Mouse (Mus musculus): ENCODE results near the gene Kif5a. TPM values are rescaled to one million over a fixed set of nuclear protein-coding genes. Genes with fewer than 3 reads are reported as not detected.

The Kif5a gene
- polyA plus RNA-seq, 1 experiment from 2014 or later, result 1.3 TPM

DNA sequence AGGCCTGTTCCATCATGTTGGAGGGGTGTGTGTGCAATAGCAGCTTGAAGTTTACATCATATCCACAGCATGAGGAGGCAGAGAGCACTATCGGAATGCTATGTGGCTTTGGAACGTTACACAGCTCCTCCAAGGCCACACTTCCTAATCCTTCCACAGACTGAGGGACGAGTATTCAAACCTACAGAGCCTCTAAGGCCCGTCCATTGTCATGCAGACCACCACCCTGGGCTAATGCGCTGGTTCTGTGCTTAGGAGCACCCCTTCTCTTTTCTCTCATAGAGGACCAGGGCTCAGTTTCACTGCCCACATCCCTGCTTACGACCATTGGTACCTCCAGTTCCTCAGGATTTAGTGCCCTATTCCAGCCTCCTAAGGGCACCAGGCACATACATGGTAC is 37.9 kb downstream of the Kif5a start:
- H3K4me2 ChIP-seq, result no peak overlapping the region
- H3K4me1 ChIP-seq, result no peaks in the 10 kb centered on the region
- no peak overlapping the region for H3K4me3 ChIP-seq
- no peaks in the 10 kb centered on the region for H3K9me3 ChIP-seq
- no peaks in the 10 kb centered on the region for H3K36me3 ChIP-seq
- ATAC-seq (ENCODE audit: borderline replicate concordance, extremely low read depth, low FRiP score, low TSS enrichment), result no peak
- H3K27me3 ChIP-seq, result peaks cover 12% of the 10 kb centered on the region
- no peak overlapping the region for H3K27ac ChIP-seq
- 49% methylated on average over 6 of the region's 6 CpGs for WGBS
- H3K9ac ChIP-seq, result no peak overlapping the region

DNA sequence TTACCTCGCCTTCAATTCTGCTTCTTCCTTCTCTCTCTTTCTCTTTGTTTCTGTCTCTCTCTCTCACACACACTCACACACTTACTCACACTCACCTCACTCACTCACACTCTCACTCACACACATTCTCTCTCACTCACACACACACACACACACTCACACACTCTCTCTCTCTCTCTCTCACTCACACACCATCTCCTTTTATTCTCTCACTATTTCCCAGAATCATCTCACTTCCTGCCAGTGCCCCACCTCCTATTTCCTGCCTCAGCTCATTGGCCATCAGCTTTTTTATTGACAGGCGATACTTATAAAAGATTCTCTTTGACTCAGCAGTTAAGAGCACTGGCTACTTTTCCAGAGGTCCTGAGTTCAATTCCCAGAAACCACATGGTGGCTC is 44.8 kb downstream of the Kif5a start:
- Histone ChIP-seq H3K4me2 (no peak overlapping the region), H3K36me3 (no peaks in the 10 kb centered on the region), H3K4me3 (no peak overlapping the region), H3K27ac (no peak overlapping the region), H3K9me3 (no peaks in the 10 kb centered on the region), H3K27me3 (no peaks in the 10 kb centered on the region), H3K9ac (no peak overlapping the region), H3K4me1 (no peaks in the 10 kb centered on the region)
- ATAC-seq (ENCODE audit: borderline replicate concordance, extremely low read depth, low FRiP score, low TSS enrichment), result no peak
- 85% methylated on average over 2 of the region's 2 CpGs for WGBS

DNA sequence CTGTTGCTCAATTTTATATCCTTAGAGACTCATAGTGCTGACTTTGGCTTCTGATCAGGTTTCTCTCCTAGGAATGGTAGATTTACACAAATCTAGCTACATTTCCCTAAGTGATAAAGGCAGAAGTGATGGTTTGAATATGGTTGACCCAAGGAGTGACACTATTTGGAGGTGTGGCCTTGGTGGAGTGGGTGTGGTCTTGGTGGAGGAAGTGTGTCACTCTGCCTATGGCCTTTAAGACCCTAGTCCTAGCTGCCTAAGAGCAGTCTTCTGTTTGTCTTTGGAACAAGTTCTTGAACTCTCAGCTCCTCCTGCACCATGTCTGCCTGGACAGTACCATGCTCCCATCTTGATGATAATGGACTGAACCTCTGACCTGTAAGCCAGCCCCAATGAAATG is 46.0 kb downstream of the Kif5a start:
- H3K4me2 ChIP-seq, result no peak overlapping the region
- no peaks in the 10 kb centered on the region for H3K36me3 ChIP-seq
- no peaks in the 10 kb centered on the region for H3K9me3 ChIP-seq
- H3K27me3 ChIP-seq, result no peaks in the 10 kb centered on the region
- no peak for ATAC-seq (ENCODE audit: borderline replicate concordance, extremely low read depth, low FRiP score, low TSS enrichment)
- H3K4me3 ChIP-seq, result no peak overlapping the region
- no peak overlapping the region for H3K9ac ChIP-seq
- H3K27ac ChIP-seq, result no peak overlapping the region
- H3K4me1 ChIP-seq, result no peaks in the 10 kb centered on the region

DNA sequence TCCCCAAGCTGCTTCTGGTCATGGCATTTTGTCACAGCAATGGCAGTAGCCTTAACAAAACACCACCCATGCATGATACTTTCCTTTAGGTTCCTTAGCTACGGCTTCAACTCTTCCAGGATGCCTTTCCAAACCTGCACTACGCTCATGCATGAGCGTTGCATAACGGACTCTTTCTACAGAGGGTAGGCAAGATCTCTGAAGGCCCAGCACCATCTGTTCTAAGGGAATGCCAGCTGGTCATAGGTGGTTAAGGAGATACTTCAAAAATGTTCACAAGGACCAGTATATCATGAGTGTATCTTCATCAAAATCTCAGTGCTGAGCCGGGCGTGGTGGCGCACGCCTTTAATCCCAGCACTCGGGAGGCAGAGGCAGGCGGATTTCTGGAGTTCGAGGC is 46.7 kb downstream of the Kif5a start:
- no peak overlapping the region for H3K27ac ChIP-seq
- 95% methylated on average over 11 of the region's 11 CpGs for WGBS
- H3K4me2 ChIP-seq, result no peak overlapping the region
- H3K27me3 ChIP-seq, result no peaks in the 10 kb centered on the region
- H3K9ac ChIP-seq, result no peak overlapping the region
- no peak for ATAC-seq (ENCODE audit: borderline replicate concordance, extremely low read depth, low FRiP score, low TSS enrichment)
- H3K36me3 ChIP-seq, result no peaks in the 10 kb centered on the region
- H3K4me1 ChIP-seq, result no peaks in the 10 kb centered on the region
- no peak overlapping the region for H3K4me3 ChIP-seq
- no peaks in the 10 kb centered on the region for H3K9me3 ChIP-seq

DNA sequence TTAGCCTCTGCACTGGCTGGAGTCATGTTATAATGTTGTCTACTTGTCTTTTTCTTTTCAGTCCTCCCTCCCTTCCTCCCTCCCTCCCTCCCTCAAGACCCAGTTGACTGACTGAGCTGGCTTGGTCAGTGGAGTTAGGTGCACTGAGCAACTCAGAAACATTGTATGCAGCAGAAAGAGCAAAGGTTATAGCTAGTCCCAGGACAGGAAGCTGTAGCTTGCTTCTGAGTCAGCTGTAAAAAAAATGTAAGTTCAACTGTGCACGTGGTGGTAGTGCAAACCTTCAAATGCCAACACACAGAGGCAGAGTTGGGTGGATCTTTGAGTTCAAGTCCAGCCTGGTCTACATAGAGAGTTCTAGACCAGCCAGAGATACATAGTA is 48.7 kb downstream of the Kif5a start:
- Histone ChIP-seq H3K4me1 (peaks cover 6% of the 10 kb centered on the region), H3K4me3 (no peak overlapping the region), H3K9ac (no peak overlapping the region), H3K27me3 (no peaks in the 10 kb centered on the region), H3K36me3 (no peaks in the 10 kb centered on the region), H3K9me3 (no peaks in the 10 kb centered on the region), H3K27ac (no peak overlapping the region), H3K4me2 (no peak overlapping the region)
- 55% methylated on average over 1 of the region's 1 CpGs for WGBS
- ATAC-seq (ENCODE audit: borderline replicate concordance, extremely low read depth, low FRiP score, low TSS enrichment), result no peak

DNA sequence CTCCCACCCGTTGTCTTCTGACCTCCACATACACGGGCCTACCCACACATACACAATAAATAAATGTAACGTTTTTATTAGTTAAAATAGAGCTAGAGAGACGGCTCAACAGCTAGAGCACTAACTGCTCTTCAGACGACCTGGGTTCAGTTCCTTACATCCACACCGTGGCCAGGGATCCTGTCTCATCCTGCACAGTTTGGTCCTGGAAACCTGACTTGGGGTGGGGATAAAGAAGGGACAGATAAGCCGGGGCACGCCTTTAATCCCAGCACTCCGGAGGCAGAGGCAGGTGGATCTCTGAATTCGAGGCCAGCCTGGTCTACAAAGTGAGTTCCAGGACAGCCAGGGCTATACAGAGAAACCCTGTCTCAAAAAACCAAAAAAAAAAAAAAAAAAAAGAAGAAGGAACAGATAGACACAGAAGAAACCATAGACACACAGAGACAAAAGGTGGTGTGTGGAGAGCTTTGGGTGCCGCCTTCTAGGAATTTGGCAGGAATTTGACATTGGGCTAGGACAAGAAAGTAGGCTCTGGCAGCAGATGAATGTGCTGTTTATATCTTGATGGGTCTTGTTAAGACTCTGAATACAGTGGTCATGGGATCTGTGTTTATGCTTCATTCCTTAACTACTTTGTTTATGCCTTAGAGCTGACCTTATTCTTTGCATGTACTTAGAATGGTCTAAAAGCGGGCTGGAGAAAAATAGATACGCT is 49.3 kb downstream of the Kif5a start:
- 72% methylated on average over 13 of the region's 13 CpGs for WGBS
- ATAC-seq (ENCODE audit: borderline replicate concordance, extremely low read depth, low FRiP score, low TSS enrichment), result no peak
- H3K4me1 ChIP-seq, result peaks cover 6% of the 10 kb centered on the region

DNA sequence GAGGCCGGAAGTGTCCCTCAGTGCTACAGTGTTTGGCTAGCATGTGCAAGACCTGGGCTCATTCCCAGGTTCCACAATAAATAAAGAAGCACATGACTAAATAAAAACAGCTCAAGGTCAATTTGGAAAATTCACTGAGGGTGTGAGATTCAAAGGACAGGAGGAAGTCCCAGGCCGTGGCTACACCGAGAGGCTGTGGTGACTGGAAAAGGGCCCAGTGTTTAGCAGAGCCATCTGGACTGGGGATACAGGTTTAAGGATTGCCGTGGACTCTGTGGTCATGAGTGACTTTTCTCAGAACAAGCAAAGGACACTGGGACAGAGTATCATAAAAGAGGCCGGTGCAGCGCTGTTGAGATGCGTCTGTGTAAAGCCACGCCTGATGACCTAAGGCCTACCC is 49.9 kb downstream of the Kif5a start:
- peaks cover 6% of the 10 kb centered on the region for H3K4me1 ChIP-seq
- H3K27me3 ChIP-seq, result no peaks in the 10 kb centered on the region
- peaks cover 5% of the 10 kb centered on the region; the same call in 1 of the 2 replicates for H3K36me3 ChIP-seq
- 87% methylated on average over 8 of the region's 8 CpGs for WGBS
- H3K9ac ChIP-seq, result no peak overlapping the region
- H3K4me3 ChIP-seq, result no peak overlapping the region
- no peak overlapping the region for H3K4me2 ChIP-seq
- H3K27ac ChIP-seq, result no peak overlapping the region
- H3K9me3 ChIP-seq, result no peaks in the 10 kb centered on the region
- no peak for ATAC-seq (ENCODE audit: borderline replicate concordance, extremely low read depth, low FRiP score, low TSS enrichment)

More for the DNA sequence above, 49.3 kb downstream of the Kif5a start:
- H3K4me2 ChIP-seq, result no peak overlapping the region
- no peaks in the 10 kb centered on the region for H3K27me3 ChIP-seq
- no peak overlapping the region for H3K27ac ChIP-seq
- no peaks in the 10 kb centered on the region; the same call in 1 of the 2 replicates for H3K36me3 ChIP-seq
- no peaks in the 10 kb centered on the region for H3K9me3 ChIP-seq
- no peak overlapping the region for H3K9ac ChIP-seq
- no peak overlapping the region for H3K4me3 ChIP-seq

DNA sequence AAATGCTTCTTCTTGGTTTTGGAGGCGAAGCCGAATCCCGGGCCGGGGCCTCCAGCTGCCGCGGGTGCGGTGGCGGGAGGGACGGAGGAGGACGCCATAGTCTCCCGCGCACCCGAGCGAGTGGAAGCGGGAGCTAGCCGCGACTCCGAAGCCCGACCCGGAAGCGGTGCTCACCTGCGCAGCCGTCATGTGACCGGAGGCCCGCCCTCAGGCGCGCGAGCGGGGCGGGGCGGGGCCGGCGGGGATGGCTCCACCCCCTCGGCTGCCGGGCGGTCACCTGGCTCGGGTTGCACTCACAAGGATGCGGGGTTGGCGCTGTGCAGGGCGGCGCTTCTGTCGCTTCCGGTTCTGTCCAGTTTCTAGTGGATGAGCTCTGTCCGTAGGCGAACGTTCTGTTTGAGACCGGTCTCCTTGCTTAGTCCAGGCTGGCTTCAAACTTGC is 51.7 kb downstream of the Kif5a start, which contains the start of gene Pip4k2c:
Pip4k2c (minus strand) TSS at position 172 of the 441 bp plus-strand sequence.
- H3K9me3 ChIP-seq, result no peaks in the 10 kb centered on the region
- H3K4me1 ChIP-seq, result peaks cover 6% of the 10 kb centered on the region
- H3K27me3 ChIP-seq, result no peaks in the 10 kb centered on the region
- peak within 1 kb of the TSS; percentile 84 for H3K4me3 ChIP-seq
- ATAC-seq (ENCODE audit: borderline replicate concordance, extremely low read depth, low FRiP score, low TSS enrichment), result peak; percentile 98
- peaks cover 18% of the 10 kb centered on the region; the same call in 1 of the 2 replicates for H3K36me3 ChIP-seq
- WGBS, result under 1% methylated on average over 46 of the region's 47 CpGs
- peak within 1 kb of the TSS; percentile 52 for H3K27ac ChIP-seq
- peak within 1 kb of the TSS; percentile 87 for H3K4me2 ChIP-seq
- H3K9ac ChIP-seq, result peak within 1 kb of the TSS; percentile 74

DNA sequence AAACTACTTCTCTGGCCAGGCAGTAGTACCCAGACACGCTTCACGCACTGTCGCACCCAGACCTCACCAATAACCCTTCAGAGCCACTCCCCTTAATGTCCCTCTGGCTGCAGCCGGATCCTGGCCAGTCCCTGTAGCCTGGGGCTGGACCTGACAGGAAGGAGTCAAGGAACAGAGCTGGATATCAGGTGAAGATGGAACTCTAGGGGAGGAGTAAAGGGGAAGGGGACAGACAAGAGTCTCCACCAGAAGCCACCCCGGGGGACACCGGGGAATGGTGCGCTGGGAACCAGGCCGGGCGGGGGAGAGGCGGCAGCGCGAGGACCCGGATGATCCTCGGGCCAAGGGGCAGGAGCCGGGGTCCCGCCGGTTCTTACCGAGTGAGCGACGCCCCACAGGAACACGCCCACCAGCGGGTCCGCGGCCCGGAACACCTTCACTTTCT is 52.2 kb downstream of the Kif5a start:
- peak; percentile 53 for ATAC-seq (ENCODE audit: borderline replicate concordance, extremely low read depth, low FRiP score, low TSS enrichment)

DNA sequence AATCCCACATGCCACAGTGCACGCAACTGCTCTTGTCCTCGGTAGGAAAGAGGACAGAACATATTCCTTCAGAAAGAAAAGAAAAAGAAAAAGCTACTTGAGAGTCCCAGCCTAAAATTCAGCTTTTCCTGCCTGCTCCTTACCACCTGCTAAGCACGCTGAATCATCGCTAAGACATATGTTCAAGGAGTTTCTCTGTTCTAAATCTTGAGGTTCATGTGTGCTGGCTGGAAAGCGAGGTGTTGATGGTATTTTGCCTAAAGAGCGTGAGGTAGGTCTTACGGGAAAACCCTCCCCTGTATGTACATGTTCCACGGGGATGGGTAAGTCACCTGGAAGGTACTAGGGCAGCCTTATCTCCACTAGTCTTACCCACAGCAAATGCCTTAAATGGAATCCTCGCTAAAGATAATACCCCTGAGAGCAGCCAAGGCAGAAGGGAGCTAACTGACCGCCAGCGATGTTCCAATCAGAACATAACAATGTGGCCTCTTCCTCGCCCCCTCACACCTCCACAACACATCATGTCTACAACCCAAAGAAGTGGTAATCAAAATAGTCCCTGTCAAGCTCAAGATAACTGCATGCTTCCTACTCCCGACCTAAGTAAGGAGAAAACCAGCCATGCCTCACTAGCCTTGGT is 53.1 kb downstream of the Kif5a start:
- Histone ChIP-seq H3K4me3 (peak overlapping the region; percentile 84; the same call in 1 of the 2 replicates), H3K9me3 (no peaks in the 10 kb centered on the region), H3K4me2 (peak overlapping the region; percentile 87), H3K4me1 (peaks cover 13% of the 10 kb centered on the region), H3K27me3 (no peaks in the 10 kb centered on the region), H3K9ac (no peak overlapping the region), H3K36me3 (peaks cover 22% of the 10 kb centered on the region; the same call in 1 of the 2 replicates), H3K27ac (no peak overlapping the region)
- WGBS, result 80% methylated on average over 13 of the region's 13 CpGs
- ATAC-seq (ENCODE audit: borderline replicate concordance, extremely low read depth, low FRiP score, low TSS enrichment), result no peak

More for the DNA sequence above, 52.2 kb downstream of the Kif5a start:
- Histone ChIP-seq H3K4me3 (peak overlapping the region; percentile 84), H3K27ac (peak overlapping the region; percentile 52), H3K9me3 (no peaks in the 10 kb centered on the region), H3K9ac (peak overlapping the region; percentile 74), H3K4me1 (peaks cover 6% of the 10 kb centered on the region), H3K27me3 (no peaks in the 10 kb centered on the region), H3K4me2 (peak overlapping the region; percentile 87), H3K36me3 (peaks cover 19% of the 10 kb centered on the region; the same call in 1 of the 2 replicates)
- under 1% methylated on average over 25 of the region's 25 CpGs for WGBS

DNA sequence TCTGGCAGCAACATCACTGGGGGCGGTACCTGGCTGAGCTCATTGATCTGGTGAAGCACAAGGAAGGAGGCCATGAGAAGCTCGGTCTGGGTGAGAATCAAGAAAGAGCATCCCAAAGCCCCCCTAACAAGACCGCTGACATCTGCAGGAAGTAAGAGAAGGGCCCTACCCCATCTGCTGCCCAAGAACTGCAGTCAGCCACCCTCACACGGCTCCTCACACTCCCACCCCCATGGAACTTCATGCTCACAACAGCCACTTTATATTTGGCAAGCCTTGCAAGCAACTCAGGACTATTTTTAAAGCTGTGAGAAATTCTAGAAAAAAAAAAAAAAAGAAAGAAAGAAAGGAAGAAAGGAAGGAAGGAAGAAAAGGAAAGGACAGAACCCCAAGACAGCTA is 54.2 kb downstream of the Kif5a start:
- no peak for ATAC-seq (ENCODE audit: borderline replicate concordance, extremely low read depth, low FRiP score, low TSS enrichment)
- no peak overlapping the region for H3K27ac ChIP-seq
- H3K9ac ChIP-seq, result no peak overlapping the region
- no peak overlapping the region for H3K4me2 ChIP-seq
- WGBS, result 75% methylated on average over 4 of the region's 4 CpGs
- H3K4me3 ChIP-seq, result no peak overlapping the region
- peaks cover 17% of the 10 kb centered on the region for H3K4me1 ChIP-seq
- peaks cover 24% of the 10 kb centered on the region; the same call in 1 of the 2 replicates for H3K36me3 ChIP-seq
- H3K27me3 ChIP-seq, result no peaks in the 10 kb centered on the region
- H3K9me3 ChIP-seq, result no peaks in the 10 kb centered on the region

DNA sequence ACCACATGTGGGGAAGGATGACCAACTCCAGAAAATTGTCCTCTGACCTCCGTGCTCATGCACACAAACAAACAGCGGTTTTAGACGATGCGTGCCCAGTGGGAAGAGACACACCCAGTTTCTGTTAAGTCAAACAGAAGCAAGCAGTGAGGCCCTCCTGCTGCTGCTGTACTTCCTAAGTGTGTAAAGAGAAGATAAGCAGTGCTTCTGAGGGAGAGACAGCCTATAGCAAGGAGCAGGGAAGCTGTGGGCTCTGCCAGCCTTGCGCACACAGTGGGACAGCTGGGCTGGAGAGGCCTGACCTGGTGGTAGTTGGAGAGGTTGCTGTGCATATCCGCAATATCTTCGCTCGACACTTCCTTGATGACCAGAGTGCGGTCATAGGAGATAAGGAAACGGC is 57.8 kb downstream of the Kif5a start:
- Histone ChIP-seq H3K27ac (no peak overlapping the region; the same call in 1 of the 2 replicates), H3K4me1 (peaks cover 12% of the 10 kb centered on the region), H3K36me3 (peaks cover 40% of the 10 kb centered on the region), H3K4me2 (no peak overlapping the region), H3K27me3 (no peaks in the 10 kb centered on the region), H3K4me3 (no peak overlapping the region), H3K9me3 (no peaks in the 10 kb centered on the region), H3K9ac (no peak overlapping the region)
- 72% methylated on average over 10 of the region's 10 CpGs for WGBS
- peak; percentile 55; the same call in 1 of the 2 replicates for ATAC-seq (ENCODE audit: borderline replicate concordance, extremely low read depth, low FRiP score, low TSS enrichment)

Data from lung, embryonic 15.5 days (tissue).